Mouse (Mus musculus) embryo, embryonic 11 days (tissue): ENCODE data around the gene Lipa.

Experiments used
- DNase-seq: peaks from one replicate; pipeline ENCODE4 v3.0.0-alpha.2; 2015

Gene Lipa

DNA sequence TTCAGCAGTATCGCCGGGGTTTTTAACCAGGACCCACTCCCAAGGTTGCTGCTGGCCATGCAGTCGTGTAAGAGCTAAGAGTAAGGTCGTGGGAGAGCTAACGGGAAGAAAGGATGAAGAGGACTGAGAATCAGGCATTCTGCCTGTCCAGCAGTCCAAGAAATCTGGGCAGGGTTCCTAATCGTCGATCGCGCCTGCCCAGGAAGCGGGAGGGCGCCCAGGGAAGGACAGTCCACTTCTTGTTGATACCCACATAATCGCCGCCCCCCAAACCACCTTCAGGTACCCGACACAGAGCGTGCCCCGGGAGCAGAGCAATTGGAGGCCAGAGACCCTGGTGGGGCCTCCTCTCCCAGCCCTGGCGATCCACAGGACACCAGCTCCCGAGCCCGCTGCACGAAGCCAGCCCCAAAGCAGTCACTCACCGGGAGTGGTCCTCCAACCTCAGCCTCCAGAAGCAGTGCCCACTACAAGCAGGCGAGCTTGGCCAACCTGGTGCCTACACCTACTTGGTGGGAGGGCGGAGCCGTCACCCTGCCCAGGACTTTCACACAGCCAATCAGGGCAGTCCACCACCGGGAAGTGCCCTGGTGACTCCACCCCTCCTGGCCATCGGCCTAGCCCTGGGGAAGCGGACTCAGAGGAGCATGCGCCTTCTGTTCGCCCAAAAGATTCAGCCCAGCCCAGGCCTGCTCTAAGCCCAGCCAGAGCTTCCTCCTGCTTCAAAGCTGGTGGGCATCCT, at the start of gene Lipa:
Gene Lipa, minus strand, starts transcription at position 534 of the 742 bp plus-strand sequence.
- DNase-seq: peak; percentile 94

DNA sequence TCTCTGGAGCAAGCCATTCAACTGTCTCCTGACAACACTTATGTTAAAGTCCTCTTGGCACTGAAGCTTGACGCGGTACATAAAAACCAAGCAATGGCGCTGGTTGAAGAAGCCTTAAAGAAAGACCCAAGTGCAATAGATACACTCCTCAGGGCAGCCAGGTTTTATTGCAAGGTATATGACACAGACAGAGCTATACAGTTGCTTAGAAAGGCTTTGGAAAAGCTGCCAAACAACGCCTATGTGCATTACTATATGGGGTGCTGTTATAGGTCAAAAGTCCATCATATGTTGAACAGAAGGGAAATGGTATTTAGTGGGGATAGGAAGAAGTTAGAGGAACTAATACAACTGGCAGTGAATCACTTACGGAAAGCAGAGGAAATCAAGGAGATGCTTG, 46.4 kb upstream of the Lipa start:
- DNase-seq: no peak

GRCm38 (mm10) chr19:34571080-34571479, 43.8 kb upstream of the Lipa start:
- no peak for DNase-seq

- no peak for DNase-seq
These were observed 42.7 kb upstream of the Lipa start for GRCm38 (mm10) chr19:34569896-34570476.

- no peak for DNase-seq
These were observed 42.0 kb upstream of the Lipa start for GRCm38 (mm10) chr19:34568988-34569895.

DNA sequence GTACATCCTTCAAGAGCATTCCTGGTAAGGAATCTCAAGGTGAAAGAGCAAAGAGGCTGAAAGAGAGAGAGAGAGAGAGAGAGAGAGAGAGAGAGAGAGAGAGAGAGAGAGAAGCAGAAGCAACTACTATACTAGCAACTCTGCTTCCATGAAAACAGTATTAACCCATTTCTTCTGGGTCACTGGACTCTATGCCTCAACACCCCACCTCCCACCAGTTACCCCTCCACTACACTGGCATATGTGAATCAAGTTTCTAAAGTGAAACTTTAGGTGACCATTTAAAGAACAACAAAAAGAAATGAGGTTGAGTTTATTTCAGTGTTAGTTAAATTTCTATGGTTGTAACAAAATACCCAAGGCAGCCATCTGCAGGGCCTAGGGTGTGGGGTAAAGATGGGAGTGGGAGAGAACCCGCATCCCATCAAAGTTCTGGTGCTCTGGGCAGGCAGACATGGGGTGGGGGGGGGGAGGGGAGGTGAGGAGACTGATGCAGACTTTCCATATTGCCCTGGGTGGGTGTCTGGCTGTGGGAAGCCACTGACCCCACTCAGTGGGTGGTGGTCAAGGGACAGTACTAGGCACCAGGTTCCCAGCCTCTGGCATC, 39.0 kb upstream of the Lipa start:
- DNase-seq: no peak

GRCm38 (mm10) chr19:34562556-34562955, 35.3 kb upstream of the Lipa start:
- no peak for DNase-seq

DNA sequence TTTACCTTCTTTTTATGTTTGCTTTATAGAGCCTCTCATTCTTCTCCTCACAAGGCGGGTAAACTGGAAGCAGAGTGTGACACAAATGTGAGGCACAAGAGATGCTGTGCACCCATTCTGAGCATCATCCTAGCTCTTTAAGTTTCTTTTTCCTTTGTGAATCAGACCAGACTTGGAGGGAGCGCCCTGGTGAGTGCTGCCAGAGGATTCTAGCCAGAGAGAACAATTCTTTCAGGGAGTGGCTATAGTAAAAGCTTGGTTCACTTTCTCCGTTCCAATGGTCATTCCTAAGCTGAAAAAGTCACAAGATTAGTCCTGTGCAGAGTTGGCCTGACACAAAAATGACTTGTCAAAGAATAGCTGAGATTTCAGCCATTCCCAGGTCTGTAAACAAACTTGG, 29.3 kb upstream of the Lipa start:
- DNase-seq: no peak

GRCm38 (mm10) chr19:34554061-34554460, 26.8 kb upstream of the Lipa start:
- DNase-seq: no peak

DNA sequence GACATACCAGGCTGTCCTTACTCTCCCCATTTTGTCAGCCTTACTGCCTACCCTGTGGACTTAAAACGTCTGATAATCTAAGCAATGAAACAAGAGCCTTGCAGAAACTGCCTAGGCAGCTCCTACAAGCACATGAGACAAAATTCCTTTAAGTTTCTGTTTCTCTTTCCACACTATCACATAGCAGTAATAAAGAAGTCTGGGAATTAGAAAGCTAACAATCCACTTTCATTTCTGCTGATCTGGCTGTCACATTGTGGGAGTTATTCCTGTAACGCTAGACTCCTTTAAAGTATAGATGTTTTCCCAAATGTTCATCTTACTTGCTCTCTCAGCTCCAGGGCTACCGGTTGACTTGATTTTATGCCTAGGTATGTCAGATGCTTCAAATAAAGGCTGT, 26.2 kb upstream of the Lipa start:
- DNase-seq: no peak

DNA sequence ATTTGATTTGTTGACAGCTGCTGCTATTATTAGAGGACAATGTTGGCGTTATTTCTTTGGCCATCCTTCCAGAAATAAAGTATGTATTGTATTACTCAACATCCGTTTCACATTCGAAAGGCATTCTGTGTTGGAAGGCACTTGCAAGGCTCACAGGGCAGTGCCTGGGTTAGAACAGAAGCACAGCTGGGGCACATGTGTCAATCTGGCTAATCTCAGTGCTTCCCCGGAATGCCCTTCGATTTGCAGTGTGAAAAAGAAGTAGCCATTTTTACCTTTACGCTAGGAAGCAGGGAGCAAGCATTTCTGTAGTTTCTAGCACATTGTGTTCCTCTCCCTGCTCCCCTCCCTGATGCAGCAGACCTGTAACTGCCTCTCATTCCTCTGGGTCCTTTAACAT, 25.7 kb upstream of the Lipa start:
- DNase-seq: no peak

- no peak for DNase-seq
These were observed 24.7 kb upstream of the Lipa start for GRCm38 (mm10) chr19:34551981-34552380.

GRCm38 (mm10) chr19:34550534-34551223, 23.4 kb upstream of the Lipa start, which contains the start of gene Ifit2:
Gene Ifit2, plus strand, starts transcription at chr19:34550694.
- DNase-seq: peak; percentile 87

- no peak for DNase-seq
These were observed 22.9 kb upstream of the Lipa start for GRCm38 (mm10) chr19:34550205-34550533.

DNA sequence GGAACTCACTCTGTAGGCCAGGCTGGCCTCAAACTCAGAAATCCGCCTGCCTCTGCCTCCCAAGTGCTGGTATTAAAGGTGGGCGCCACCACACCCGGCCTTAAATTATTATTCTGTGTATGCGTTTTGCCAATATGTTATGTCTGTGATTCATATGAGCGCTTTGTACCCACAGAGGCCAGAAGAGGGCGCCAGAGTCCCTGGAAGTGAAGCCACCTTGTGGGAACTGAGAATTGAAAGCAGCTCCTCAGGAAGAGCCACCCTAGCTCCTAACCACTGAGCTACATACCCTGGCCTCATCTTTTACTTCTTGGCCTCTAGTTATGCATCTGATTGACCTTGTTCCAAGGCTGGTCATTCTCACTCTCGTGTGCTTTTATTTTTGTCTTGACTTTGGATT, 20.7 kb upstream of the Lipa start:
- DNase-seq: peak; percentile 78

DNA sequence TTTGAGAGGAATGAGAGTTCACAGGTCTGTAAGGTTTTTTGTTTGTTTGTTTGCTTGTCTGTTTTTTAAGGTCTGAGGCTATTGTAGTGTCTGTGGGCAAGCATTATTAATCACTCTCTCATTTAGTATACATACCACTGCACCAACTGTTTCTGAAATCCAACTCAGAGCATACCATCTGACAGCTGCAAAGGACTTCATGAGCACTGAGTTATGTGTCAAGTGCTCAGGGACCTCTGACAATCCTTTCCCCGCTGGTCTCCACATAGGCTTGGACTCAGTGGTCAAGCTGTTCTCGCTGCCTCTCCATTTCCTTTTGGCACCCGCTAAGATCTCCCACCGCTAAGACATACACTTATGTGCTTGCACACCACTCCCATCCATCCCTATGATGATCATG, 18.9 kb upstream of the Lipa start:
- no peak for DNase-seq

DNA sequence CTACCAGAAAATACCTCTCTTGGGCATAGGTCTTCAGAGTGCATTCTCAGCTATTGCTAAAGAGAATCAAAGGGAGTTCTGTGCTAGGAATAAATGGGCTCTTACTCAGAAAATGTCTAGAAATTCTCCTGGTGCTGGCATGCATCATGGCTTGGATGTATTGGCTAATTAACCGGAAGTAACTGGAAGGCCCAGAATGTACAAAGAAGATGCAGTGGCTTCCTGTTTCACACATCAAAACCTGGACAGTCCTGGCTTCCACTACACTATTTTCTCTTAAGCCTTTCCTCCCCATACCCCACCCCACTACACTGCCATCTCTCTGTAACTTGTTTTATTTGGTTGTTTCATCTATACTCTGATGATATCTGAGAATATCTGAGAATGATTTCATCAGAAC, 12.1 kb upstream of the Lipa start:
- DNase-seq: no peak

DNA sequence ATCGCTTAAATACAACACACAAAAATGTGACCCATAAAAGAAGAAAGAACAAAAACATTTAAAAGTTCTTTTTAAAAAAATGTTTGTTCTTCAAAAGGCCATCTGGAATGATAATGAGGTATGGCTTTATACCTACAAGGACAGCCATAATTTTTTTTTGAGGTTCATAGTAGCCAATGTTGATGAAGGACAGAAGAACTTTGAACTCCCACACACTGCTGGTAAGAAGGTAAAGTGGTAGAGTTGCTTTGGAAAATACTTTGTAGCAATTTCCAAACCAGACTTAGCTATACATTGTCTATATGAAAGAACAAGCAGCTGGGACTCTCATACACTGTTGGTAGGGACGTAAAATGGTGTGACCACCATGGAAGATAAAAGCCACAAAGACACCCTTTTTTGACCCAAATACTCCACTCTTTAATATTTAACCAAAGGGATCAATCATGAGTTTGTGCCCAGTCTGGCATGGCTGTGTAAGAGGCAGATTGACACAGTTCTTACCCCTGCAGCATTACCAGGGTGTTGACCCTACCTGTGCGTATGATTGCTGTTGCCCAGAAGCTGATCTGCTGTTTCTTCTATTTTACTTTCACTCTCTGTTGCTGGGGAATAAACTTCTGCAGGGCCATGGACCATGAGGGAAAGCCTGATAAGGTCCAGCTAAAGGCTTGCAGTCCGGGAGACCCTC, 4.9 kb upstream of the Lipa start:
- no peak for DNase-seq

- DNase-seq: peak; percentile 35
These were observed 852 bp downstream of the Lipa start for GRCm38 (mm10) chr19:34526321-34526923.

DNA sequence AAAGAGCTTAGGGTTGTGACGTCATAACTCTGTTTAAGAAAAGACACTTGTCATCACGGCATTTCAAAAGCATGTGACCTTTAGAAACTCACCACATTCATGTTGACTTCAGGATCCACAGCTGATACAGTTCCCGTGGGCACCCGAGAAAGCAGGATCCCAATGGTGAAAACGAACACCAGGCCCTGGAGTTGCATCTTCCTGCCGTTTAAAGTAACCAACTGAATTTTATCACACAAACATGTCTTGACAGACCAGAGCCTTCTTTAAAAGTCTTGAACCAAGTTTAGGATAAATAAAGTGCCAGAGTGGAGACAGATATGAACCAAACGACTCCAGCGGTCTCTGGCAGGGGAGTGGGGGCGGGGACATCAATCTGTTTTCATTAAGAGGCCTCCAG, 2.6 kb downstream of the Lipa start:
- DNase-seq: peak; percentile 15

DNA sequence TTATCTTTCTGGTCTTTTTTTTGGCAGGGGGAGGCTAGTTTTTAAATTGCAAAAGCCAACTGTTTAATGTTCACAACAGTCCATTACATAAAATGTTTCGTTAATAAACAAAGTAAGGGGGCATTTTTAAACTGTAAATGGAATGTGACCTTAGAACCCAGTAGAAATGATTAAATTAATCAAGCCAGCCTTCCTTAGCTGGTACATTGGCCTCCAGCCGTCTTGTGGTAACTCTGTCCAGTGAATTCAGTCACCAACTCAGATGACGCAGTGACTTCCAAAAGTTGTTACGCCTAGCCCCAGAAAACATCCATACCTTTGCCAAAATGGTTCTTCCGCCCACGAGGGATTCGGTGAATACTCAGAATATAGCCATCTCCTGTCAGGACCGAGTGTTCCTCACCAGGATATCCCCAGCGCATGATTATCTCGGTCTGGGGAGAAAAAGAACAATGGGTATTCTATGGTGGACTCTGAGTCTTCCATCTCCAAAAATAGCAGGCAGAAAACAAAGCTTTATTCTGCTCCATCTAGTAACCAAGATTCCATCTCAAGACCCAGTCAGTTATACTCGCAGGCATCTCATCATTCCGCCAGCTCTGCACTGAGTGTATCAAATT, 4.1 kb downstream of the Lipa start:
- no peak for DNase-seq
